Mouse (Mus musculus) small intestine, adult 2 months (tissue): ENCODE data around the gene Gm20388.

Source experiments
- CTCF ChIP-seq: fragments of 200-500 bp; IDR thresholded peaks from 2 replicates; pipeline ENCODE4 v1.5.1; 2012; ENCODE audit warnings: low read depth, mild to moderate bottlenecking, control low read depth, inconsistent platforms, low read length, moderate library complexity, mixed read lengths; ENCODE audit not compliant: insufficient replicate concordance, insufficient read length; ENCODE audit errors: extremely low read depth
- POLR2A ChIP-seq: fragments of 200-500 bp; IDR thresholded peaks from 2 replicates; pipeline ENCODE4 v1.6.1; 2012; ENCODE audit warnings: low read depth, mild to moderate bottlenecking, control low read depth, inconsistent platforms, low read length, moderate library complexity

DNA sequence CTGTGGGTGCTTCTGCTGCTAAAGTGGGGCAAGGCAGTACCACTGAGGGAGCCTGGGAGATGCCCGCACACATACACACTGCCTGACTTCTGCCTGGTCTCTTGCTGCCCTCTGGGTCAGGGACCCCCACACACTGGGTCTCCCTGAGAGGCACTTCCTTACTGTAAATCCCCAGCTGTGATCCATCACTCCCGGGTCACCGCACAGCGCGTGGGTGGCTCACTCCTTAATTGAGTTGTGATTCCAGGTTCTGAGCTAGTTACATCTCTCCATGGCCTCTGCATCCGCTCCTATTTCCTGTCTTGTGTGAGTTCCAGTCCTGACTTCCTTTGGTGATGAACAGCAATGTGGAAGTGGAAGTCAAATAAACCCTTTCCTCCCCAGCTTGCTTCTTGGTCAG is 3420.1 kb downstream of the Gm20388 start:
- no peak for TF ChIP-seq CTCF
- TF ChIP-seq POLR2A: no peak
